Mouse (Mus musculus): ENCODE data around the gene Cdc26. TPM values are rescaled to one million over a fixed set of nuclear protein-coding genes. Genes with fewer than 3 reads are reported as not detected.

Gene Cdc26
- total RNA-seq, 2 experiments from 2014 or later: 48.0 to 48.8 TPM

- DNase-seq (ENCODE audit: low spot score in 2 of 2): no peak
Observed at GRCm38 (mm10) chr4:62406133-62406532, 2.3 kb downstream of the Cdc26 start.

- DNase-seq (ENCODE audit: low spot score in 2 of 2): peak; percentile 19 to 65
Observed at GRCm38 (mm10) chr4:62398956-62399355, 9.5 kb downstream of the Cdc26 start.

GRCm38 (mm10) chr4:62397616-62398365 lies 10.7 kb downstream of the Cdc26 start:
- peak; percentile 32 to 80 for DNase-seq (ENCODE audit: low spot score in 2 of 2)

GRCm38 (mm10) chr4:62395806-62396205 lies 12.6 kb downstream of the Cdc26 start:
- no peak for DNase-seq (ENCODE audit: low spot score in 2 of 2)

GRCm38 (mm10) chr4:62393459-62393858 lies 15.0 kb downstream of the Cdc26 start:
- no peak for DNase-seq (ENCODE audit: low spot score in 2 of 2)

GRCm38 (mm10) chr4:62391892-62392291 lies 16.6 kb downstream of the Cdc26 start:
- DNase-seq (ENCODE audit: low spot score in 2 of 2): no peak

- DNase-seq (ENCODE audit: low spot score in 2 of 2): no peak
Observed at GRCm38 (mm10) chr4:62389592-62390512, 18.6 kb downstream of the Cdc26 start.

GRCm38 (mm10) chr4:62385439-62385838 lies 23.0 kb downstream of the Cdc26 start:
- DNase-seq (ENCODE audit: low spot score in 2 of 2): peak in 1 of 2 experiments; percentile 43

GRCm38 (mm10) chr4:62384159-62384558 lies 24.3 kb downstream of the Cdc26 start:
- DNase-seq (ENCODE audit: low spot score in 2 of 2): no peak

- DNase-seq (ENCODE audit: low spot score in 2 of 2): no peak
Observed at GRCm38 (mm10) chr4:62383752-62384151, 24.7 kb downstream of the Cdc26 start.

GRCm38 (mm10) chr4:62383207-62383606 lies 25.2 kb downstream of the Cdc26 start:
- no peak for DNase-seq (ENCODE audit: low spot score in 2 of 2)

- DNase-seq (ENCODE audit: low spot score in 2 of 2): no peak
Observed at GRCm38 (mm10) chr4:62379724-62380381, 28.6 kb downstream of the Cdc26 start.

- no peak for DNase-seq (ENCODE audit: low spot score in 2 of 2)
Observed at GRCm38 (mm10) chr4:62376123-62376522, 32.3 kb downstream of the Cdc26 start.

- no peak for DNase-seq (ENCODE audit: low spot score in 2 of 2)
Observed at GRCm38 (mm10) chr4:62374342-62374741, 34.1 kb downstream of the Cdc26 start.

- DNase-seq (ENCODE audit: low spot score in 2 of 2): no peak
Observed at GRCm38 (mm10) chr4:62373668-62374067, 34.8 kb downstream of the Cdc26 start.

- no peak for DNase-seq (ENCODE audit: low spot score in 2 of 2)
Observed at GRCm38 (mm10) chr4:62372818-62373520, 35.5 kb downstream of the Cdc26 start.

- no peak for DNase-seq (ENCODE audit: low spot score in 2 of 2)
Observed at GRCm38 (mm10) chr4:62372410-62372809, 36.0 kb downstream of the Cdc26 start.

GRCm38 (mm10) chr4:62369091-62369490 lies 39.4 kb downstream of the Cdc26 start:
- DNase-seq (ENCODE audit: low spot score in 2 of 2): no peak

- no peak for DNase-seq (ENCODE audit: low spot score in 2 of 2)
Observed at GRCm38 (mm10) chr4:62367586-62367985, 40.9 kb downstream of the Cdc26 start.

GRCm38 (mm10) chr4:62366291-62366690 lies 42.2 kb downstream of the Cdc26 start:
- no peak for DNase-seq (ENCODE audit: low spot score in 2 of 2)

GRCm38 (mm10) chr4:62364299-62364698 lies 44.1 kb downstream of the Cdc26 start:
- DNase-seq (ENCODE audit: low spot score in 2 of 2): no peak

Data from layer of hippocampus, adult 18-20 months (tissue).